Mouse (Mus musculus) embryonic facial prominence, embryonic 11.5 days (tissue): ENCODE data around the gene Ptpru. TPM values are rescaled to one million over a fixed set of nuclear protein-coding genes. Genes with fewer than 3 reads are reported as not detected.

Experiments
- ATAC-seq: fragments of 200-750 bp; cut with Nextera tagmentation; replicated peaks from 2 replicates; pipeline ENCODE4 v1.8.0; 2017; ENCODE audit warnings: low read depth; ENCODE audit not compliant: insufficient number of reproducible peaks, low FRiP score, low TSS enrichment
- DNase-seq: peaks from one replicate; pipeline ENCODE4 v3.0.0-alpha.2; 2015; ENCODE audit warnings: low spot score
- H3K27ac ChIP-seq: fragments of 300-500 bp; sonication (generic); replicated peaks from 2 replicates; pipeline ENCODE4 v1.5.1; 2014; ENCODE audit warnings: mild to moderate bottlenecking, low read depth, low read length, control low read depth
- H3K27me3 ChIP-seq: fragments of 300-500 bp; sonication (generic); 2 replicates; pipeline ENCODE4 v1.6.1; 2014; ENCODE audit warnings: mild to moderate bottlenecking, low read length, moderate library complexity, mixed read lengths; ENCODE audit not compliant: control insufficient read depth, insufficient read depth
- H3K36me3 ChIP-seq: fragments of 300-500 bp; sonication (generic); replicated peaks from 2 replicates; pipeline ENCODE4 v1.6.1; 2014; ENCODE audit warnings: low read depth, mild to moderate bottlenecking, low read length, moderate library complexity, mixed read lengths; ENCODE audit not compliant: control insufficient read depth, insufficient read depth
- H3K4me1 ChIP-seq: fragments of 300-500 bp; sonication (generic); 2 replicates; pipeline ENCODE4 v1.6.1; 2014; ENCODE audit warnings: low read length, mixed read lengths; ENCODE audit not compliant: control insufficient read depth, insufficient read depth
- H3K4me2 ChIP-seq: fragments of 300-500 bp; sonication (generic); 2 replicates; pipeline ENCODE4 v1.6.1; 2014; ENCODE audit warnings: low read depth, mild to moderate bottlenecking, control low read depth, low read length, moderate library complexity
- H3K4me3 ChIP-seq: fragments of 300-500 bp; sonication (generic); 2 replicates; pipeline ENCODE4 v1.5.1; 2014; ENCODE audit warnings: low read depth, low read length, control low read depth
- H3K9ac ChIP-seq: fragments of 300-500 bp; sonication (generic); replicated peaks from 2 replicates; pipeline ENCODE4 v1.6.1; 2014; ENCODE audit warnings: mild to moderate bottlenecking, control low read depth, low read length
- H3K9me3 ChIP-seq: fragments of 300-500 bp; sonication (generic); replicated peaks from 2 replicates; pipeline ENCODE4 v1.6.1; 2016; ENCODE audit warnings: mild to moderate bottlenecking, low read length, inconsistent platforms, mixed read lengths; ENCODE audit not compliant: control insufficient read depth
- WGBS: fragments of 180-500 bp; shearing (Covaris S2); extraction: QIAGEN DNeasy Blood & Tissue Kit; methylation state at CpG from one replicate; pipeline ENCODE4 v1.1.7; 2014; 5-methylcytosine and 5-hydroxymethylcytosine counted together
- polyA plus RNA-seq: library from polyadenylated mRNA; unstranded; fragments of >200 nt; fragmentation: Nextera tagmentation; extraction: Ambion mirVana; gene quantifications from 2 replicates; pipeline ENCODE4 v1.2.1, GENCODE M21; 2014

Gene Ptpru
- polyA plus RNA-seq, 1 experiment from 2014 or later, result 17.2 TPM

DNA sequence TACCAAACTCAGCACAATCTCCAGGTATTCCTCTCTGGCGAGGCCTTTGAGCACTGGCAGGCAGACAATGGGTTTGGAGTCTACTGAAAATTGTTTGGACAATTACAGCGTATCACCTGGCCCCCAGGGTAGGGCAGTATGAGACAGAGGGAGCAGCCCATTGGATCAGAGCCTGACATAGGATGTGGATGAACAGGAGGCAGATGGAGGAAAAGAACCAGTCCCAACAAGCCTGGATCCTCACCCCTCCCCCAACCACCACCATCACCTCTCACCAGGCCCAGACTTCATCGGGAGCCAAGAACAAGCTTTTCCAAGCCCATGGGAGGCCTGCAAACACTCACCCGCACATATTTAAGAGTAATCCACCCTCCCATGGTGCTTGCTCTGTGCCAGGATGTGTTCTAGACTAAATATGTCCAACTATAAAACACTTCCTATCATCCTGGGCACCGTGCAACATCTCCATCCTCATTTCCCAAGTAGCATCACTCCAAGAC is 6.5 kb downstream of the Ptpru start:
- Histone ChIP-seq H3K4me1 (peaks cover 8% of the 10 kb centered on the region), H3K9ac (no peak overlapping the region; the same call in 1 of the 2 replicates), H3K4me2 (no peak overlapping the region), H3K9me3 (no peaks in the 10 kb centered on the region), H3K27ac (no peak overlapping the region), H3K27me3 (no peaks in the 10 kb centered on the region), H3K36me3 (no peaks in the 10 kb centered on the region), H3K4me3 (no peak overlapping the region)
- ATAC-seq, result no peak
- no peak for DNase-seq
- WGBS, result 76% methylated on average over 5 of the region's 5 CpGs

DNA sequence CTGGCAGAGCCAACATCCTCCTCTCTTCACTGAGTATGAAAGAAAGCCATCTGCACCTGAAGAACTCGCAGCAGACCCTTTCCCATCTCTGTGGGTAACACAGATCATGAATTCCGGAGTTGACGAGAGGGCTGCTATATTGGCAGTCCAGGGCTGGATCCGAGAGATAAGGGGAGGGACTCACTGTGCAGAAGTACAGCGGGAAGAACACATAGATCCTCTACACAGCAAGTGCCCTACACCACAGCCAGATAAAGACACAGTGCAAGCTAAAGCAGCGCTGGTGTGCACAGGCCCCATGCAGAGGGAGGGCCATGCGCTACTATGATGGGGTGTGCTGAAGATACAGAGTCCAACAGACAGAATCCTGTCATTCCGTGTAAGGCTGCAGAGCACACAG is 9.0 kb downstream of the Ptpru start:
- no peak overlapping the region for H3K9ac ChIP-seq
- DNase-seq, result no peak
- H3K4me2 ChIP-seq, result no peak overlapping the region
- WGBS, result 83% methylated on average over 8 of the region's 8 CpGs
- H3K36me3 ChIP-seq, result no peaks in the 10 kb centered on the region
- no peaks in the 10 kb centered on the region for H3K9me3 ChIP-seq
- H3K4me3 ChIP-seq, result no peak overlapping the region
- no peak overlapping the region for H3K27ac ChIP-seq
- ATAC-seq, result no peak
- no peaks in the 10 kb centered on the region for H3K27me3 ChIP-seq
- no peaks in the 10 kb centered on the region for H3K4me1 ChIP-seq

DNA sequence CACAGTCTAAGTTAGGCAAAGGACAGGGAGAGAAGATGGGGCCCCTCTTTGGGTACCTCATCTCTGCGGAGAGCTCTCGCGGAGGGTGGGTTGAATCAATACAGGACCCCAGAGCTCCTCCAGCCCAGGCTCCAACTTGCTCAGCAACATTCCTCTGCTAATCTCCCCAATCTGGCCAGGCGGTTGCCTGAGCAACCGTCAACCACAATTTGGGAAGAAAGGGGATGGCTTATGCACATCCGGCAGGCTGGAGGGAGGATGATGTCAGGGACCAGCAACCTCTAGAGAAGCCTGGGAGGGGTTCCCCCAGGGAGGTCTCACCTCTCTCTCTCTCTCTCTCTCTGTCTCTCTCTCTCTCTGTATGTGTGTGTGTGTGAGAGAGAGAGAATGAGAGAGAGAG is 11.2 kb downstream of the Ptpru start:
- ATAC-seq, result peak; percentile 64
- no peak overlapping the region for H3K4me3 ChIP-seq
- no peaks in the 10 kb centered on the region for H3K4me1 ChIP-seq
- H3K9ac ChIP-seq, result no peak overlapping the region; the same call in 1 of the 2 replicates
- H3K27me3 ChIP-seq, result no peaks in the 10 kb centered on the region
- no peaks in the 10 kb centered on the region for H3K9me3 ChIP-seq
- DNase-seq, result peak; percentile 90
- H3K36me3 ChIP-seq, result no peaks in the 10 kb centered on the region
- 5% methylated on average over 6 of the region's 6 CpGs for WGBS
- H3K4me2 ChIP-seq, result peak overlapping the region; percentile 19
- H3K27ac ChIP-seq, result peak overlapping the region; percentile 56

DNA sequence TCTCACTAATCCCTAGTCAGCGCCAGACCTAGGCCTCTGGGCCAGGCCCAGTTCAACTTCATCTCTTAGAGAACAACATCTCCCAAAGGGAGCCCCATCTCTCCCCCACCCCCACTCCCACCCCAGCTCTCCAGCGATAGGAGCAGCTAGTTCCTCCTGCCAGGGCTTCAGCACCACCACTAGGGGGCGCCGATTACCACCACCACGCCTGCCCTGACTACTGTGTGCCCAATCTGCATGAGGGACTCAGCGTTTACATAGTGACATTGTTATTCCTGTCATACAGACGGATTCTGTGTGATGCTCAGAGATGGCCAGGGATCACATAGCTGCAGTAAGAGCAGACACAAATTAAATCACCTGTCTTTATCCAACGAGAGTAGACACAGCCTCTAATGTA is 12.3 kb downstream of the Ptpru start:
- Histone ChIP-seq H3K4me2 (no peak overlapping the region), H3K9ac (no peak overlapping the region), H3K36me3 (no peaks in the 10 kb centered on the region), H3K27ac (0 out of 2 replicates have a peak overlapping the region, but pooled peaks have one; percentile 56), H3K4me1 (no peaks in the 10 kb centered on the region), H3K9me3 (no peaks in the 10 kb centered on the region), H3K27me3 (no peaks in the 10 kb centered on the region), H3K4me3 (no peak overlapping the region)
- DNase-seq, result peak; percentile 26
- ATAC-seq, result no peak
- 36% methylated on average over 8 of the region's 8 CpGs for WGBS

DNA sequence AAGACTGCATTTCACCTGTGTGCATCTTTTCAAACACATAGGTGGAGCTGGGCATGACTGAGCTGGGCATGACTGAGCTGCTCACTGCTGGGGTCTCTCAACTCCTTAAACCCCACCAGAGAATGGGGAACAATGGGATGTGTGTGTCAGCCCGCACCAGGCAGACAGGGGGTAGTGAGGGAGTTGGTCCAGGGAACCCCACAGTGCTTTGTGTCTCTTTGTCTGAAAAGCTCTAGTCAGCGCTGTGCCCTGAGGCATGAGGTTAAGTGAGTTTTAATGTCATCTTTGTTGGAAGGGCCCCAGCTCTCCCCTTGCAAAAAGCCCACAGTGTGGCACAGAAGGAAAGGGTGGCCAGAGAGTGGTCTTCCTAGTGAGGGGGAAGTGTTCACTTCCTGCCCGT is 13.1 kb downstream of the Ptpru start:
- H3K4me3 ChIP-seq, result no peak overlapping the region
- H3K4me2 ChIP-seq, result no peak overlapping the region
- H3K9me3 ChIP-seq, result no peaks in the 10 kb centered on the region
- ATAC-seq (no peak), DNase-seq (no peak)
- WGBS, result 26% methylated on average over 3 of the region's 3 CpGs
- H3K27me3 ChIP-seq, result no peaks in the 10 kb centered on the region
- no peaks in the 10 kb centered on the region for H3K36me3 ChIP-seq
- no peak overlapping the region for H3K9ac ChIP-seq
- no peaks in the 10 kb centered on the region for H3K4me1 ChIP-seq
- no peak overlapping the region for H3K27ac ChIP-seq

DNA sequence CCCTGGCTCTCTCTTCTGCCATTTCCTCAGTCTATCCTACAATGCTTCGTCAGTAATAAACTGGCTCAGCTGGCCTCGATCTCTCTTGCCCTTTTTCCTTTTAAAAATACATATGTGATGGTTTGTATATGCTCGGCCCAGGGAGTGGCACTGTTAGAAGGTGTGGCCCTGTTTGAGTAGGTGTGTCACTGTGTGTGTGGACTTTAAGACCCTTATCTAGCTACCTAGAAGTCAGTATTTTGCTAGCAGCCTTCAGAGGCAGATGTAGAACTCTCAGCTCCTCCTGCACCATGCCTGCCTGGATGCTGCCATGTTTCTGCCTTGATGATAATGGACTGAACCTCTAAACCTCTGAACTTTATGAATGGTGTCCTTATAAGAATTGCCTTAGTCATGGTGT is 15.5 kb downstream of the Ptpru start:
- Histone ChIP-seq H3K4me1 (no peaks in the 10 kb centered on the region), H3K36me3 (no peaks in the 10 kb centered on the region), H3K9ac (no peak overlapping the region), H3K4me2 (no peak overlapping the region), H3K4me3 (no peak overlapping the region), H3K27me3 (no peaks in the 10 kb centered on the region), H3K9me3 (no peaks in the 10 kb centered on the region), H3K27ac (no peak overlapping the region)
- no peak for ATAC-seq
- WGBS, result 82% methylated on average over 3 of the region's 3 CpGs
- no peak for DNase-seq

DNA sequence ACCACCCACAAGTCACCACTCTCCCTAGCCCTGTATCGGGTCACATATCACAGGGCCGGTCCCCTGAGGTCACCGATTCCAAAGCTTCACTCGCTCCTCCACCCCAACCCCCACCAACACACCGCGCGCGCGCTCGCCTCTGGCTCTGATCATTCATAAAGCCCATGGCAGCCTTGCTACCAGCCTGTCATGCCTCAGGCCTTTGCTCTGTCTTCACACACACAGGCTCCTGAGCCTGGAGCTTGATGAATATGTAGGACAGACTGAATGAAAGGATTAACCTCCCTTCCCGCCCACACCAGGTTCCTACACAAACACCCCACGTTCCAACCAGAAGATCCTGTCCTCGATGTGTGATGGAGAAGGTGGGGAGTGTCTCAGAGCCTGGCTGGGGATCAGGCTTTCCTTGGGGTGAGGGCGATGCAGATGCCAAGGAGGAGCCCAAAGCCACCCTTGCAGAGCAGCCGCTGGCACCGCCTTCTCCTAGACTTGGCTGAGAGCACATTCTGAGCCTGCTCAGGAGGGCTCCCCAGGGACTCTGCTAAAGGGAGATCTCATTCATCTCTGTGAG is 16.8 kb downstream of the Ptpru start:
- H3K9ac ChIP-seq, result no peak overlapping the region
- DNase-seq (peak; percentile 17), ATAC-seq (no peak)
- no peaks in the 10 kb centered on the region for H3K27me3 ChIP-seq
- H3K36me3 ChIP-seq, result no peaks in the 10 kb centered on the region
- no peak overlapping the region for H3K4me3 ChIP-seq
- H3K9me3 ChIP-seq, result no peaks in the 10 kb centered on the region
- no peak overlapping the region for H3K4me2 ChIP-seq
- WGBS, result 35% methylated on average over 16 of the region's 16 CpGs
- H3K27ac ChIP-seq, result no peak overlapping the region
- H3K4me1 ChIP-seq, result no peaks in the 10 kb centered on the region

DNA sequence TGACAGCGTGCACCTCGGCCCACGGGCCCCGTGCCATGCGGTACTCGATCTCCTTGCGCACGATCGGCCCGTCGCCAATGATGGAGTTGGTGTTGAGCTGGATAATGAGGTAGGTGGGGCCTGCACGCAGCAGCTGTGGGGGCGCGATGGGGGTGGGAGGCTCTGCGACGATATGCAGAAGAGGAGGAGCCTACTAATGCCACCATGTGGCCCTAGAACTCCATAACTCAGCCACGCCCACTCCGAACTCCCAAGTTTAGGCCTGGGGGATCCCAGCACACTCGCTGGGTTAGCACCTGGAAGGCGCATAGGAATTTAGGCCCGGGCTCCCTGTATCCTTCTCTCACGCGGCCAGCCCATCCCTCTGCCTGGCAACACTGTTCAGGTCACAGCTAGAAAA is 19.2 kb downstream of the Ptpru start:
- H3K9me3 ChIP-seq, result no peaks in the 10 kb centered on the region
- H3K9ac ChIP-seq, result no peak overlapping the region
- H3K27me3 ChIP-seq, result no peaks in the 10 kb centered on the region
- WGBS, result 56% methylated on average over 23 of the region's 23 CpGs
- H3K36me3 ChIP-seq, result no peaks in the 10 kb centered on the region
- H3K4me3 ChIP-seq, result no peak overlapping the region
- ATAC-seq (no peak), DNase-seq (no peak)
- H3K4me1 ChIP-seq, result no peaks in the 10 kb centered on the region
- no peak overlapping the region for H3K4me2 ChIP-seq
- no peak overlapping the region for H3K27ac ChIP-seq
